Mouse (Mus musculus) G1E (cell line): ENCODE data around the gene 2210011C24Rik.

Source experiments
- CTCF ChIP-seq: IDR thresholded peaks from 2 replicates; pipeline ENCODE4 v1.5.1; 2012; ENCODE audit warnings: low read depth, low read length, inconsistent platforms, mixed read lengths
- GATA2 ChIP-seq: IDR thresholded peaks from 2 replicates; pipeline ENCODE4 v1.6.1; 2012; ENCODE audit warnings: low read depth, low read length, inconsistent platforms, borderline replicate concordance

DNA sequence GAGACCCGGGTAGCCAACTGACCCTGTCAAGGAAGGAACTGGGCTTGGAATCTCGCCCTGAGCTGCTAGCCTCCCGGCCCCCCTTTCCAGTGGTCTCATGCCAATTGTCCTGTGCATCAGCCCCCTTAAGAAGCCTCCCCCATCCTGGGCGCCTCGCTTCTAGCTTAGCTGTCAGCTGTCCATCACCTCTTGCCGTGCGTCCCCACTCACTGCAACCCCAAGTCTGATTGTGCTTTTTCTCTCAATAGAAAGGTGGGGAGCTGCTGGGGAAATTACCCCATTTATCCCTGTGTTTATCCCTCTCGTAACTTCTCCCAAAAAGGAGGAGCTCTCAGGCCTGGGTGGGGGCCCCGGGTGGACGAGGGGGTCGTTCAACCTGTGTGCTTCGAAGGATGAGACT, 16.0 kb downstream of the 2210011C24Rik start:
- TF ChIP-seq CTCF (no peak), GATA2 (no peak)
